Mouse (Mus musculus) stomach, postnatal 0 days (tissue): ENCODE measurements around the gene Clstn1.

ENCODE experiments used
- CTCF ChIP-seq: IDR thresholded peaks from 2 replicates; pipeline ENCODE4 v1.5.1; 2016; ENCODE audit warnings: antibody characterized with exemption, low read depth, mild to moderate bottlenecking, moderate library complexity
- EP300 ChIP-seq: optimal IDR thresholded peaks from 2 replicates; pipeline ENCODE3; 2016; ENCODE audit warnings: antibody characterized with exemption

- TF ChIP-seq CTCF, result no peak
- no peak for TF ChIP-seq EP300
Measured at GRCm38 (mm10) chr4:149570498-149570863, 15.8 kb upstream of the Clstn1 start.
